Mouse (Mus musculus) olfactory bulb, adult 2 months (tissue): ENCODE measurements around the gene Cdkn2d. TPM values are rescaled to one million over a fixed set of nuclear protein-coding genes. Genes with fewer than 3 reads are reported as not detected.

ENCODE experiments used
- H3K27ac ChIP-seq: fragments of 200-500 bp; 2 replicates; pipeline ENCODE4 v1.5.1; 2012; ENCODE audit warnings: low read depth, low read length; ENCODE audit not compliant: insufficient read depth
- H3K4me1 ChIP-seq: fragments of 200-500 bp; 2 replicates; pipeline ENCODE4 v1.6.1; 2012; ENCODE audit warnings: low read length; ENCODE audit not compliant: control insufficient read depth, insufficient read depth
- H3K4me3 ChIP-seq: fragments of 200-500 bp; 2 replicates; pipeline ENCODE4 v1.5.1; 2012; ENCODE audit warnings: mild to moderate bottlenecking, low read depth, low read length, moderate library complexity; ENCODE audit not compliant: insufficient read depth
- CTCF ChIP-seq: fragments of 200-500 bp; IDR thresholded peaks from 2 replicates; pipeline ENCODE4 v1.5.1; 2012; ENCODE audit warnings: low read depth, mild to moderate bottlenecking, low read length, moderate library complexity; ENCODE audit not compliant: insufficient read depth
- POLR2A ChIP-seq: fragments of 200-500 bp; IDR thresholded peaks from 2 replicates; pipeline ENCODE4 v1.6.1; 2012; ENCODE audit warnings: mild to moderate bottlenecking, low read depth, low read length, moderate library complexity; ENCODE audit not compliant: insufficient read depth
- WGBS: fragments of 180-500 bp; shearing (Covaris S2); methylation state at CpG from one replicate; pipeline ENCODE4 v1.1.7; 2018; 5-methylcytosine and 5-hydroxymethylcytosine counted together
- polyA plus RNA-seq: library from polyadenylated mRNA; stranded (reverse); fragments of >200 nt; gene quantifications from 2 replicates; pipeline ENCODE4 v1.2.4, GENCODE M21; 2012; ENCODE audit warnings: low replicate concordance; ENCODE audit not compliant: missing spikeins, insufficient read depth, insufficient read length

Cdkn2d gene
- polyA plus RNA-seq, 1 experiment, result not detected

DNA sequence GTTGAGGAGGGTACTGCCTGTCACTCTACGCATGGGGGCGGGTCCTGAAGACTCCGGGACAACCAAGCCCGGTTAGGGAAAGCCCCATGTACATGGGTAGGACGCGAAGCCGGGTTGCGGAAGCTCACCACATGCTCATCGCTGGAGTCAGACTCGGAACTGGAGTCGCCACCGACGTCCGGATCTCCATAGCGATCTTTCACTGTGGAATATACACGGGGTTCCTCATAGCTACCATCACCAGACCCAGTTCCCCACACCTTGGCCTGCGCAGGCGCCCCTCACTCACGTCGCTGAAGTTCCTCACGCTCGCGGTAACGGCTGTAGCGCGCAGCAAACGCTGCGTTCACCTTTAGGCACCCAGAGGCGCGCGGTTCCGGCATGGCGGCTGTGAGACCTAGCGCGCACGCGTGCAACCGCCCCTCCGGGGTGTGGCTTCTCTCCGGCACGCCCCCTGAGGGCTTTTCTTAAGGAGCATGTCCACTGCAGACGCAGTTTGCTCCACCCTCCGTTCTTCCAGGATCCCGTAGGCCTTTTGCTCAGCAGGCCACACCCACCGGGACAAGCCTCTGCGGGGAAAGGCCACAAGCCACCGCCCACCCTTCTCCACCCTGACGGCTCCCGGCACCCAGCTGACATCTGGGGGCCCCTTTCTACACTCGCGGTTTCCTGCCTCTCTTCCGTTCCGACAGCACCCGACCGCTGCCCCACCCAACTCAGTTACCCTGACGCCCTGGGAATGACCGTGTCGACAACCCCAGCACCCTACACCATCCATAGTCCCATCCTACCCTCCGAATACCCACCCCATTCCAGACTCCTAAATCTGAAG, 3.4 kb downstream of the Cdkn2d start, which contains the start of gene Kri1:
TSS of gene Kri1 (minus strand) at position 399 of the 832 bp plus-strand sequence.
- peak within 1 kb of the TSS; percentile 83 for H3K27ac ChIP-seq
- TF ChIP-seq POLR2A (peak; percentile 86), CTCF (no peak)
- under 1% methylated on average over 59 of the region's 59 CpGs for WGBS
- H3K4me1 ChIP-seq, result peaks cover 17% of the 10 kb centered on the region
- peak within 1 kb of the TSS; percentile 89 for H3K4me3 ChIP-seq

GRCm38 (mm10) chr9:21286753-21287152, 4.5 kb downstream of the Cdkn2d start:
- Histone ChIP-seq H3K4me3 (no peak overlapping the region), H3K27ac (no peak overlapping the region), H3K4me1 (peaks cover 17% of the 10 kb centered on the region)
- WGBS, result 56% methylated on average over 3 of the region's 3 CpGs
- TF ChIP-seq CTCF (no peak), POLR2A (no peak)

DNA sequence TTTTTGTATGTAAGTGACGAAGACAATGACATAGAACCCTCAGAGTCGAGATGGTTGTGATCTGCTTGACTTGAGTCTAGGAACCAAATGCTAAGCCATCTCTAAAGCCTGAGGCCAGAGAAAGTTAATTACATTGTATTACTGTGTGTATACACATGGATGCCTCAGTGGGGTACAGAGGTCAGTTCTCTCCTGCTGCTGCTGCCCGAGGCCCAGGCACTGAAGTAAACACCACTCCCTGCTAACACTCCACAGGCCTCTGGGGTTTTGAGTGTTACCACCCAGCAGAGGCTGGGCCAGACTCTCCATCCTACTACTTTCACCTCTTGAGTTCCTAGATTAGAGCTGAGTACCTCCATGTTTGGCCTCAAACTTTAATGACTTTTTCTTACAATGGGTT, 7.2 kb downstream of the Cdkn2d start:
- Histone ChIP-seq H3K4me1 (peaks cover 13% of the 10 kb centered on the region), H3K4me3 (no peak overlapping the region), H3K27ac (no peak overlapping the region)
- WGBS, result 84% methylated on average over 3 of the region's 3 CpGs
- no peak for TF ChIP-seq CTCF
- no peak for TF ChIP-seq POLR2A

DNA sequence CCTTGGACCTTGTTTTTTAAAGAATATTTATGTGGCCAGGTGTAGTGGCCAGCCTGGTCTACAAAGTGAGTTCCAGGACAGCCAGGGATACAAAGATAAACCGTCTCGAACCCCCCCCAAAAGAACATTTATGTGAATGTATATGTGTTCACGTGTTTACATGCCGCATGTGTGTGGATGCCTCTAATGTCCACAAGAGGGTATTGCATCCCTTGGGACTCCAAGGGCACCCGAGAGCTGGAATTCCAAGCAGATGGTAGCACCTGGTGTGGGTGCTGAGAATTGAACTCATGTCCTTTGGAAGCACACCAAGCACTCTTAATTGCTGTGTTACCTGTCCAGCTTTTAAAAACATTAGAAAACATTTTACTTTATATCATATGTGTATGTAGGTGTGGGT, 7.6 kb downstream of the Cdkn2d start:
- WGBS, result 89% methylated on average over 5 of the region's 5 CpGs
- Histone ChIP-seq H3K4me3 (no peak overlapping the region), H3K27ac (no peak overlapping the region), H3K4me1 (peaks cover 10% of the 10 kb centered on the region)
- TF ChIP-seq CTCF, result no peak
- TF ChIP-seq POLR2A, result no peak

DNA sequence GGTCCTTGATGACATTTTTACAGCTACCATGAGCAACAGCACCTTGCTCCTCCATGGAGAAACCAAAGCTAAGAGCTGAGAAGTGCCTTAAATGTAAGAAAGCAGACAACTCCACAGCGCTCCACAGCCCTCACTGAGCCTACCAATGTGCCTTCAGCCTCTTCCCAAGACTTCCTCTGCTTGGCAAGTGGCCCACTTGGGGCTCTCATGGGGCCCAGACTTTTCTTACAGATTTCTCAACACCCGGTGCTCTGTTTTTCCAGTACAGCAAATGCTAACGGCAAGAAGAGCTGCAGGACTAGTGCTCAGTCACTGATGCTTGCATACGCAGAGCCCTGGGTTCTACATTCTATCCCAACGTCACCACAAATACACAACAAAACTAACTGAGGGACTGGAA, 13.4 kb downstream of the Cdkn2d start:
- Histone ChIP-seq H3K4me1 (no peaks in the 10 kb centered on the region), H3K27ac (no peak overlapping the region), H3K4me3 (no peak overlapping the region)
- TF ChIP-seq CTCF, result no peak
- TF ChIP-seq POLR2A, result no peak
- 83% methylated on average over 5 of the region's 5 CpGs for WGBS

DNA sequence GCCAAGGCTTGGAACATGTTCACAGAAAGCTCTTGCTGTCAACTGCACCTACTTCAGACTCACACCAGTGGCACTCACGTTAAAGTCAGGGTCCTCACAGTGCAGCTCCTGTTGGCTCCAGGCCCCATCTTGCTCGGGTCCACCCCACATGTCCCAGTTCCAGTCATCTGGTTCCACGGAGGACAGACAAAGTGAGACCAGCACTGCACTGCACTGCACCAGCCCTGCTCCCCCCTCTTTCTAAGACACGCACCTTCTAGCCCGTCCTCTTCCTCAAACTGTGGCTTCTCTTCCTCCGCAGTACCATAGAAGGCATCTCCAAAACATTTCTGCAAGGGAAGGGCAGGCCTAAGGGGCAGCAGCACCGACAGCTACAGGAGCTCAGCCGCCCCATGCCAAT, 14.9 kb downstream of the Cdkn2d start:
- no peak for TF ChIP-seq CTCF
- TF ChIP-seq POLR2A, result no peak
- WGBS, result 78% methylated on average over 8 of the region's 8 CpGs
- H3K27ac ChIP-seq, result no peak overlapping the region
- no peak overlapping the region for H3K4me3 ChIP-seq
- no peaks in the 10 kb centered on the region for H3K4me1 ChIP-seq

DNA sequence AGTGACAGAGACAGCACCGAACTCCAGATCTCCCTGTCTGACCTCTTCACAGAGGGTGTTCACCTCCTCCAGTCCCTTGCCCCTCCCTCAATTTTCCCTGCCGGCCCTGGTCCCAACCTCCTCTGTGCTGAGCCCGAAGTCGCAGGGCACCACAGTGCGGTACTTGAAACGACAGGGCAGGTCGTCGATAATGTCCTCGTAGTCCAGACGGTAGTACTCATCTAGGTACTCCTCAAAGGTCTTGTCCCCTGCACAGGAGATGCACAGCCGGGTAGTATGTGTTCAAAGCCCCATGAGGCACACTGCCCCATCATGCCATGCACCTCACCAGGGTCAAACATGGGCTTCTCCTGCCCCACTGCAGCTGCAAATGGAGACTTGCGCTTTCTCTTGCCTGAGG, 15.5 kb downstream of the Cdkn2d start:
- WGBS, result 88% methylated on average over 12 of the region's 12 CpGs
- Histone ChIP-seq H3K4me1 (no peaks in the 10 kb centered on the region), H3K27ac (no peak overlapping the region), H3K4me3 (no peak overlapping the region)
- TF ChIP-seq POLR2A (no peak), CTCF (no peak)

GRCm38 (mm10) chr9:21275013-21275710, 16.0 kb downstream of the Cdkn2d start:
- Histone ChIP-seq H3K4me1 (no peaks in the 10 kb centered on the region), H3K4me3 (no peak overlapping the region), H3K27ac (no peak overlapping the region)
- WGBS, result 83% methylated on average over 7 of the region's 7 CpGs
- TF ChIP-seq CTCF, result no peak
- no peak for TF ChIP-seq POLR2A

GRCm38 (mm10) chr9:21274336-21274735, 16.9 kb downstream of the Cdkn2d start:
- no peak for TF ChIP-seq CTCF
- TF ChIP-seq POLR2A, result no peak
- Histone ChIP-seq H3K4me1 (no peaks in the 10 kb centered on the region), H3K27ac (no peak overlapping the region), H3K4me3 (no peak overlapping the region)
- 85% methylated on average over 3 of the region's 3 CpGs for WGBS
